Mouse (Mus musculus): ENCODE data around the gene Cxcl14. TPM values are rescaled to one million over a fixed set of nuclear protein-coding genes. Genes with fewer than 3 reads are reported as not detected.

Cxcl14 gene
- polyA plus RNA-seq, 1 experiment from 2014 or later, result 13.7 TPM

DNA sequence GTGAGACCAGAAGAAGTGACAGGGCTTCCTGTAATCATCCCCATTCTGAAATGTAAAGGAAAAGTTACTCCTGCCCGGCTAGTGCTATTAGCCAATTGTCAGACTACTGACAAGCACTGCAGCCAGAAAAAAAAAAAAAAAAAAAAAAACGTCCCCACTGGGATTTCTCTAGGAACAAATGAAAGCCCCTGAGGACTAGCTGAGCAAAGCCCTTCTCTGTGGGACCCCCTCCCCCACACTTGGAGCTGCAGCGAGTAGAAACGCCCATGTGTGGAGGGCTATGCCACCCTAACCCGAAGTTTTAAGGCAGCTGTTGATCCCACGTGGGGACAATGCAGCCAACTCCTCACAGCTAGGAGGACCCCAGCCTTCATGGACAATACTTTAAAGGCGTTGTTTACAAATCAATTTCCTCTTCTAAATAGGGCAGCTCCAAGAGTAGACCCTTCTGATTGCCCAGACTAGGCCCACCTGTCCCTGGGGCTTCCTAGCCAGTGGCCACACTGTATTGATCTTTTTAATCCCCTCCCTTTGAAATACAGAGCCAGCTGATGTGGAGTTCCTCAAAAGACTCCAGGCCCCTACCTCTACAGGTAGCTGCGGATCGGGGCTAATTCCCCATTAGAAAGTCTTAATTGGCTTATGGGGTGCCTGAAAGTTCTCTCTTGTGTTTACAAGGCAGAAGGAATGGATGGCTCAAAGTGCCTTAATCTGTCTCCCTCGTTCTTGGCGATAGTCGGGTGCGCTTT lies 46.6 kb downstream of the Cxcl14 start:
- Histone ChIP-seq H3K4me1 (peaks cover 12% of the 10 kb centered on the region), H3K9me3 (no peaks in the 10 kb centered on the region), H3K27me3 (peaks cover 95% of the 10 kb centered on the region), H3K36me3 (no peaks in the 10 kb centered on the region), H3K9ac (no peak overlapping the region), H3K27ac (no peak overlapping the region), H3K4me2 (no peak overlapping the region), H3K4me3 (no peak overlapping the region)
- ATAC-seq (ENCODE audit: borderline replicate concordance, extremely low read depth, low FRiP score, low TSS enrichment), result no peak
- WGBS, result under 1% methylated on average over 13 of the region's 13 CpGs

DNA sequence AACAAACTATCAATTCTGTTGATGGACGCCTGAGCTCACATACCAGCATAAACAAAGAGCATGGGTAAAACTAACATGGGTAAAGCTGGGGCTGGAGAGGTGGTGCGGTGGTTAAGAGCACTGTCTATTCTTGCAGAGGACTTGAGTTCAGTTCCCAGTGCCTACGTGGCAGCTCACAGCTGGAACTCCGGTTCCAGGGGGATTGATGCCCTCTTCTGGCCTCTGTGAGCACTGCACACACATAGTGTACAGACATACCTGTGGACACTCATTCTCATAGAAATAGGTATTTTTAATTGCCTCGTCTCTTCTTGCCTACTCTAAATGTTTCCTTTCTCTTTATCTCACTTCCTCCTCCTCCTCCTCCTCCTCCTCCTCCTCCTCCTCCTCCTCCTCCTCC lies 53.2 kb downstream of the Cxcl14 start:
- Histone ChIP-seq H3K27ac (no peak overlapping the region), H3K4me2 (no peak overlapping the region), H3K27me3 (peaks cover 28% of the 10 kb centered on the region), H3K9me3 (no peaks in the 10 kb centered on the region), H3K4me1 (0 out of 2 replicates have a peak, but pooled peaks cover 7% of the 10 kb centered on the region), H3K36me3 (no peaks in the 10 kb centered on the region), H3K9ac (no peak overlapping the region), H3K4me3 (no peak overlapping the region)
- no peak for ATAC-seq (ENCODE audit: borderline replicate concordance, extremely low read depth, low FRiP score, low TSS enrichment)
- 85% methylated on average over 5 of the region's 5 CpGs for WGBS

DNA sequence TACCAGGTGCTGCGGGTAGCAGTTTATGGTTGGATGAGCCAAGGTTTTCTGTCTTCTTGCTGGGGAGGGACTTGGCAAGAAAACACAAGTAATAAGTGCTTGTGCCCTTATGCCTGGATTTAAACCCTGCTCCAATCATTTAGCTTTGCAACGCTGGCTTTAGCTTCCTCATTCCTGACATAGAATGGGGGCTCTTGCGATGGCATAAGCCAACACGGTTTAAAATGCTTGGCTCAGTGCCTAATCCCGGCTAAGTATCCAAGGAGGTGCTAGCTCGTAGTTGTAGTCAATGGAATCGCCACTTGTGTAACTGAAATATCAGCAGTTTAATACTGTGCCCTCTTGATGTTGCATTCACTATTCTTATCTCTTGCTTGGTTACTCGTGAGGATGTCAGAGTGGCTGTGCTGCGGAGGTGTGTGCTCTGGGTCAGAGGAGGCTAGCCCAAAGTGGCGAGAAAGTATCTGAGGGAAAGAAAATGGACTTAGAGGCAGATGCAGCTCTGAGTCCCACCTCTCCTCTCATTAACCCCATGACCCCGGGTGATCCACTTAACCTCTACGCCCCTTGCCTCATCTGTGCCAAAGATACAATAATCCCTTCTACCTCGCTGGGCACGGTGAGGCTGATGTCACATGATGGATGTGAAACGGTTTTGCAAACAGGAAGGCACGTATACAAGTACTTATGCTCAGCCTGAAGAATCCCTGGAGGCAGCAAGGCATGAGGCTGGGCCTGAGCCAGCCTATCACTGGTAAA lies 56.2 kb downstream of the Cxcl14 start:
- Histone ChIP-seq H3K4me1 (0 out of 2 replicates have a peak, but pooled peaks cover 7% of the 10 kb centered on the region), H3K4me3 (no peak overlapping the region), H3K9ac (no peak overlapping the region), H3K27ac (no peak overlapping the region), H3K36me3 (no peaks in the 10 kb centered on the region), H3K9me3 (no peaks in the 10 kb centered on the region), H3K4me2 (no peak overlapping the region), H3K27me3 (peaks cover 13% of the 10 kb centered on the region)
- ATAC-seq (ENCODE audit: borderline replicate concordance, extremely low read depth, low FRiP score, low TSS enrichment), result no peak
- 42% methylated on average over 16 of the region's 16 CpGs for WGBS

Other genes starting within 250 kb of the Cxcl14 start
- 317 and 326 TPM in 2 replicates for gene H2afy, start 160.2 kb downstream of the Cxcl14 start, polyA plus RNA-seq (2015; fragmentation: Nextera tagmentation; extraction: Ambion mirVana)
- 3.1 and 3.9 TPM in 2 replicates for gene Tifab, start 117.7 kb downstream of the Cxcl14 start, polyA plus RNA-seq (2015; fragmentation: Nextera tagmentation; extraction: Ambion mirVana)
- not detected in 2 replicates for gene Neurog1, start 44.4 kb downstream of the Cxcl14 start, polyA plus RNA-seq (2015; fragmentation: Nextera tagmentation; extraction: Ambion mirVana)
- gene Gm3045, start 130.0 kb upstream of the Cxcl14 start, polyA plus RNA-seq (2015; fragmentation: Nextera tagmentation; extraction: Ambion mirVana), result not detected in 2 replicates
- 0.14 and 0.26 TPM in 2 replicates for gene Slc25a48, start 141.8 kb upstream of the Cxcl14 start, polyA plus RNA-seq (2015; fragmentation: Nextera tagmentation; extraction: Ambion mirVana)
- not detected in 2 replicates for gene Il9, start 185.7 kb upstream of the Cxcl14 start, polyA plus RNA-seq (2015; fragmentation: Nextera tagmentation; extraction: Ambion mirVana)
- 1.7 and 1.8 TPM in 2 replicates for gene Fbxl21, start 225.9 kb upstream of the Cxcl14 start, polyA plus RNA-seq (2015; fragmentation: Nextera tagmentation; extraction: Ambion mirVana)